Comparison of ENCODE assay signal across 21 mouse cellular contexts in the genomic region with DNA sequence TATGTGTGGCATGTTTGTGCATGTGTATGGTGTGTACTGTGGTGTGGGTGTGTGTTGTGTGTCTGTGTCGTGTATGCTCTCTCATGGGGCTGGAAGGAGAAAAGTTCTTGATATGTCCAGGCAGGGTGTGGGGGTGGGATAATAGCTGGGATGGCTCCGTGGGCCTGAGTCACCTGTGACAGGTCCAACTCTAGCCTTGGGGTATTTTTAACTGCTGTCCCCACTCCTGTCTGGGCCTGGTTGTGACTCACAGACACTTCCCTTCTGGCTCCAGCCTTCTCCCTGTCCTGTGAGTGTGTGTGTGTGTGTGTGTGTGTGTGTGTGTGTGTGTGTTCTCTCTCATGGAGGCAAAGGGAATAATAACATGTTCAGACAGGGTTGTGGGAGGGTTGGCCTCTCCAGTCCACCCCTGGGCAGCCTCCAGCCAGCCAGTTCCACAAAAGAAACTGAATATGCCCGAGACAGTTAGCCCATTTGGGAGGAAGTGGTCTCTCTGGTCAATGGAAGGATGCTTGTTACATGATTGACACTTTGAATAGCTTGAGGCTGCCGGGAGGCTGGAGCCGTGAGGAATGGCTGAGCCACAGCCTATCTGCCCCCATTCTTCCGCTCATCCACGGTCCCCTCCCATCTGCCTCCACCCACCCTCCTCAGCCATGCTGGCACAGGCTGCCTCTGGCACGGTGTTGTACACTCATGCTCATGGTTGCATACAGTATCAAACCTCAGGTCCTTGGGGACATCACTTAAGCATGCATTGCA. TPM values are rescaled to one million over a fixed set of nuclear protein-coding genes. Genes with fewer than 3 reads are reported as not detected.
A peak's percentile ranks its signal among the peaks of the same experiment; 100 is the strongest.
DNase-seq lines count a peak whose midpoint lies in the region; ATAC-seq and TF ChIP-seq lines count a peak whose summit lies in the region.
"Had no signal": no experiment of that assay in that cellular context is flagged by ENCODE, and none has a peak within 500 bp of the region (broad histone marks: within the 10 kb centered on the region; RNA-seq: fewer than 3 reads in every experiment).

No protein-coding gene starts in this region.

- no peaks in the 10 kb centered on the region for H3K9me3 ChIP-seq in hindbrain, embryonic 10.5 days
- H3K9me3 ChIP-seq in hindbrain, postnatal 0 days (ENCODE audit: low read length), result no peaks in the 10 kb centered on the region
- no peaks in the 10 kb centered on the region for H3K9me3 ChIP-seq in midbrain, embryonic 14.5 days (ENCODE audit: control insufficient read depth, low read length)
- H3K9me3 ChIP-seq in midbrain, embryonic 16.5 days (replicated peaks; ENCODE audit: control insufficient read depth, low read length, poor library complexity, severe bottlenecking), result no peaks in the 10 kb centered on the region
- H3K9me3 ChIP-seq: hindbrain, embryonic 15.5 days; neural tube, embryonic 15.5 days had no signal

- peak overlapping the region; percentile 29; the same call in 1 of the 2 replicates for H3K27ac ChIP-seq in hindbrain, embryonic 10.5 days
- no peak overlapping the region for H3K27ac ChIP-seq in hindbrain, postnatal 0 days
- no peak overlapping the region for H3K27ac ChIP-seq in midbrain, embryonic 14.5 days (replicated peaks; ENCODE audit: low read depth, low read length)
- no peak overlapping the region for H3K27ac ChIP-seq in midbrain, embryonic 16.5 days (ENCODE audit: low read length)
- H3K27ac ChIP-seq: hindbrain, embryonic 15.5 days; neural tube, embryonic 15.5 days had no signal

- H3K4me2 ChIP-seq in hindbrain, postnatal 0 days (ENCODE audit: low read depth, low read length), result no peak overlapping the region
- H3K4me2 ChIP-seq in midbrain, embryonic 14.5 days (ENCODE audit: low read length), result no peak overlapping the region
- no peak overlapping the region for H3K4me2 ChIP-seq in midbrain, embryonic 16.5 days (ENCODE audit: low read length)
- H3K4me2 ChIP-seq: hindbrain, embryonic 15.5 days; neural tube, embryonic 15.5 days had no signal

- no peak overlapping the region for H3K9ac ChIP-seq in hindbrain, postnatal 0 days (replicated peaks; ENCODE audit: low read length)
- H3K9ac ChIP-seq in midbrain, embryonic 14.5 days (replicated peaks; ENCODE audit: low read length), result no peak overlapping the region
- H3K9ac ChIP-seq in midbrain, embryonic 16.5 days (ENCODE audit: low read depth, low read length), result no peak overlapping the region
- H3K9ac ChIP-seq: forebrain, postnatal 0 days; hindbrain, embryonic 15.5 days; neural tube, embryonic 15.5 days had no signal

- peaks cover 16% of the 10 kb centered on the region for H3K4me1 ChIP-seq in hindbrain, embryonic 10.5 days (replicated peaks)
- H3K4me1 ChIP-seq in hindbrain, postnatal 0 days (ENCODE audit: insufficient read depth, low read length), result no peaks in the 10 kb centered on the region
- H3K4me1 ChIP-seq in midbrain, embryonic 14.5 days (ENCODE audit: control insufficient read depth, insufficient read depth, low read length), result no peaks in the 10 kb centered on the region
- H3K4me1 ChIP-seq in midbrain, embryonic 16.5 days (ENCODE audit: control insufficient read depth, insufficient read depth, low read length), result no peaks in the 10 kb centered on the region
- H3K4me1 ChIP-seq: hindbrain, embryonic 15.5 days; neural tube, embryonic 15.5 days had no signal

- TF ChIP-seq CTCF in hindbrain, postnatal 0 days (IDR thresholded peaks at IDR 0.05; ENCODE audit: low read depth), result no peak

- no peak for ATAC-seq in hindbrain, postnatal 0 days
- no peak for ATAC-seq in midbrain, embryonic 14.5 days (ENCODE audit: low FRiP score, low TSS enrichment)
- no peak for ATAC-seq in midbrain, embryonic 16.5 days
- ATAC-seq in monocyte, adult 5-6 weeks (replicated peaks; ENCODE audit: insufficient number of reproducible peaks, low FRiP score, low TSS enrichment, poor library complexity, severe bottlenecking), result no peak
- ATAC-seq: activated CD4-positive, CD25-positive, alpha-beta regulatory T cell, adult 4 months; CD4-positive, CD25-positive, alpha-beta regulatory T cell, adult 4 months; forebrain, postnatal 0 days had no signal

- 55% methylated on average over 8 of the region's 8 CpGs for WGBS in hindbrain, embryonic 10.5 days
- WGBS in hindbrain, postnatal 0 days, result 40% methylated on average over 8 of the region's 8 CpGs
- 42% methylated on average over 8 of the region's 8 CpGs for WGBS in midbrain, embryonic 14.5 days
- WGBS in midbrain, embryonic 16.5 days, result 48% methylated on average over 8 of the region's 8 CpGs

- no peaks in the 10 kb centered on the region for H3K36me3 ChIP-seq in hindbrain, embryonic 10.5 days
- peaks cover 6% of the 10 kb centered on the region; the same call in 1 of the 2 replicates for H3K36me3 ChIP-seq in hindbrain, postnatal 0 days (ENCODE audit: insufficient read depth, low read length)
- no peaks in the 10 kb centered on the region for H3K36me3 ChIP-seq in midbrain, embryonic 14.5 days (ENCODE audit: control insufficient read depth, insufficient read depth, low read length)
- peaks cover 4% of the 10 kb centered on the region; the same call in 1 of the 2 replicates for H3K36me3 ChIP-seq in midbrain, embryonic 16.5 days (ENCODE audit: control insufficient read depth, insufficient read depth, low read length)
- H3K36me3 ChIP-seq: hindbrain, embryonic 15.5 days; neural tube, embryonic 15.5 days had no signal

- no peak for DNase-seq in hindbrain, embryonic 10.5 days (ENCODE audit: low spot score)
- no peak for DNase-seq in hindbrain, postnatal 0 days (ENCODE audit: low spot score)
- peak; percentile 9 for DNase-seq in midbrain, embryonic 14.5 days
- DNase-seq in 416B (ENCODE audit: low read depth), result peak; percentile 74
- peak; percentile 56 for DNase-seq in fibroblast of lung, adult 2 months (ENCODE audit: low read depth)
- DNase-seq in lung, postnatal 10 days, result no peak
- DNase-seq: cerebellum, adult 2 months; forebrain, postnatal 0 days; kidney, adult 18-20 months; kidney, postnatal 4 days; lung, postnatal 14 days; thymus, postnatal 36 days had no signal

- H3K27me3 ChIP-seq in hindbrain, embryonic 10.5 days (ENCODE audit: insufficient read depth, poor library complexity, severe bottlenecking), result peaks cover 3% of the 10 kb centered on the region; the same call in 1 of the 2 replicates
- no peaks in the 10 kb centered on the region for H3K27me3 ChIP-seq in hindbrain, postnatal 0 days (ENCODE audit: insufficient read depth, low read length)
- H3K27me3 ChIP-seq in midbrain, embryonic 14.5 days (ENCODE audit: control insufficient read depth, insufficient read depth, low read length), result no peaks in the 10 kb centered on the region
- no peaks in the 10 kb centered on the region for H3K27me3 ChIP-seq in midbrain, embryonic 16.5 days (ENCODE audit: control insufficient read depth, insufficient read depth, low read depth, low read length)
- H3K27me3 ChIP-seq: hindbrain, embryonic 15.5 days; neural tube, embryonic 15.5 days had no signal

- H3K4me3 ChIP-seq in hindbrain, embryonic 10.5 days, result no peak overlapping the region; the same call in 1 of the 2 replicates
- no peak overlapping the region for H3K4me3 ChIP-seq in hindbrain, postnatal 0 days (ENCODE audit: low read length)
- no peak overlapping the region for H3K4me3 ChIP-seq in midbrain, embryonic 14.5 days (replicated peaks; ENCODE audit: low read depth, low read length)
- H3K4me3 ChIP-seq in midbrain, embryonic 16.5 days (ENCODE audit: low read depth, low read length), result no peak overlapping the region
- H3K4me3 ChIP-seq: erythroblast, embryonic 14.5 days; hindbrain, embryonic 15.5 days; neural tube, embryonic 15.5 days had no signal

RNA-seq across cellular contexts. Expression of a gene that starts 10.7 kb away (rescaled TPM):
- 4.8 and 5.5 TPM in 2 replicates for polyA plus RNA-seq in hindbrain, embryonic 10.5 days (2016; fragmentation: Nextera tagmentation; extraction: Ambion mirVana)
- 27.0 and 27.5 TPM in 2 replicates for total RNA-seq in hindbrain, postnatal 0 days (2014; rRNA removed)
- 19.2 and 19.4 TPM in 2 replicates for polyA plus RNA-seq in hindbrain, postnatal 0 days (2015; fragmentation: Nextera tagmentation; extraction: Ambion mirVana)
- polyA plus RNA-seq in midbrain, embryonic 14.5 days (2014; fragmentation: Nextera tagmentation; extraction: Ambion mirVana), result 16.9 and 17.1 TPM in 2 replicates
- 22.0 and 29.1 TPM in 2 replicates for polyA plus RNA-seq in midbrain, embryonic 16.5 days (2015; fragmentation: Nextera tagmentation; extraction: Ambion mirVana)
- total RNA-seq in monocyte, adult 5-6 weeks (2017), result 20.8 to 45.1 TPM (median 32.3 TPM) in 3 replicates

RNA-seq across cellular contexts. Expression of a gene that starts 22.0 kb away (rescaled TPM):
- polyA plus RNA-seq in hindbrain, embryonic 10.5 days (2016; fragmentation: Nextera tagmentation; extraction: Ambion mirVana), result 288 and 292 TPM in 2 replicates
- 94.2 and 159 TPM in 2 replicates for total RNA-seq in hindbrain, postnatal 0 days (2014; rRNA removed)
- polyA plus RNA-seq in hindbrain, postnatal 0 days (2015; fragmentation: Nextera tagmentation; extraction: Ambion mirVana), result 235 and 245 TPM in 2 replicates
- 233 and 265 TPM in 2 replicates for polyA plus RNA-seq in midbrain, embryonic 14.5 days (2014; fragmentation: Nextera tagmentation; extraction: Ambion mirVana)
- polyA plus RNA-seq in midbrain, embryonic 16.5 days (2015; fragmentation: Nextera tagmentation; extraction: Ambion mirVana), result 190 and 194 TPM in 2 replicates
- total RNA-seq in monocyte, adult 5-6 weeks (2017), result 80.7 to 92.5 TPM (median 81.7 TPM) in 3 replicates

RNA-seq across cellular contexts. Expression of a gene that starts 40.1 kb away (rescaled TPM):
- 1.1 and 1.8 TPM in 2 replicates for polyA plus RNA-seq in hindbrain, embryonic 10.5 days (2016; fragmentation: Nextera tagmentation; extraction: Ambion mirVana)
- not detected in 2 replicates for total RNA-seq in hindbrain, postnatal 0 days (2014; rRNA removed)
- polyA plus RNA-seq in hindbrain, postnatal 0 days (2015; fragmentation: Nextera tagmentation; extraction: Ambion mirVana), result 0.14 TPM in 1 of 2 replicates, not detected in the other
- polyA plus RNA-seq in midbrain, embryonic 14.5 days (2014; fragmentation: Nextera tagmentation; extraction: Ambion mirVana), result not detected in 2 replicates
- 0.19 TPM in 1 of 2 replicates, not detected in the other for polyA plus RNA-seq in midbrain, embryonic 16.5 days (2015; fragmentation: Nextera tagmentation; extraction: Ambion mirVana)
- not detected in 3 replicates for total RNA-seq in monocyte, adult 5-6 weeks (2017)
- total RNA-seq: forebrain, postnatal 0 days; left cerebral cortex, postnatal 14 days; liver, adult 2 months had no signal
- polyA plus RNA-seq: activated CD4-positive, CD25-positive, alpha-beta regulatory T cell, adult 4 months; CD4-positive, CD25-positive, alpha-beta regulatory T cell, adult 4 months; erythroblast, embryonic 14.5 days; forebrain, postnatal 0 days; liver, adult 2 months; neural tube, embryonic 15.5 days had no signal

RNA-seq across cellular contexts. Expression of a gene that starts 41.4 kb away (rescaled TPM):
- 54.3 and 59.7 TPM in 2 replicates for polyA plus RNA-seq in hindbrain, embryonic 10.5 days (2016; fragmentation: Nextera tagmentation; extraction: Ambion mirVana)
- 32.9 and 35.8 TPM in 2 replicates for total RNA-seq in hindbrain, postnatal 0 days (2014; rRNA removed)
- 16.8 and 17.7 TPM in 2 replicates for polyA plus RNA-seq in hindbrain, postnatal 0 days (2015; fragmentation: Nextera tagmentation; extraction: Ambion mirVana)
- polyA plus RNA-seq in midbrain, embryonic 14.5 days (2014; fragmentation: Nextera tagmentation; extraction: Ambion mirVana), result 22.7 and 24.5 TPM in 2 replicates
- 27.1 and 28.1 TPM in 2 replicates for polyA plus RNA-seq in midbrain, embryonic 16.5 days (2015; fragmentation: Nextera tagmentation; extraction: Ambion mirVana)
- total RNA-seq in monocyte, adult 5-6 weeks (2017), result 20.4 to 31.1 TPM (median 22.4 TPM) in 3 replicates

RNA-seq across cellular contexts. Expression of a gene that starts 41.5 kb away (rescaled TPM):
- polyA plus RNA-seq in hindbrain, embryonic 10.5 days (2016; fragmentation: Nextera tagmentation; extraction: Ambion mirVana), result 25.1 and 25.7 TPM in 2 replicates
- total RNA-seq in hindbrain, postnatal 0 days (2014; rRNA removed), result 17.6 and 21.9 TPM in 2 replicates
- polyA plus RNA-seq in hindbrain, postnatal 0 days (2015; fragmentation: Nextera tagmentation; extraction: Ambion mirVana), result 15.2 and 15.4 TPM in 2 replicates
- 16.8 and 20.0 TPM in 2 replicates for polyA plus RNA-seq in midbrain, embryonic 14.5 days (2014; fragmentation: Nextera tagmentation; extraction: Ambion mirVana)
- polyA plus RNA-seq in midbrain, embryonic 16.5 days (2015; fragmentation: Nextera tagmentation; extraction: Ambion mirVana), result 20.4 and 20.5 TPM in 2 replicates
- 8.4 to 14.0 TPM (median 11.1 TPM) in 3 replicates for total RNA-seq in monocyte, adult 5-6 weeks (2017)

Comparison
In these comparisons a context has a peak if more than half of its experiments do, and no peak if none do; other contexts are left out.
1. DNase-seq: peak in midbrain, embryonic 14.5 days (single experiment), 416B (single experiment) and fibroblast of lung, adult 2 months (single experiment); none in hindbrain, embryonic 10.5 days (single experiment), hindbrain, postnatal 0 days (single experiment) and lung, postnatal 10 days (single experiment).